Mouse (Mus musculus) heart, adult 18-20 months (tissue): Measurements from ENCODE around the gene Stat1. TPM values are rescaled to one million over a fixed set of nuclear protein-coding genes. Genes with fewer than 3 reads are reported as not detected.

ENCODE experiments used
- DNase-seq, 2 experiments: peaks; one replicate each; pipeline ENCODE4 v3.0.0; 2021 to 2022; ENCODE audit warnings: mixed read lengths in 1 of 2
- total RNA-seq, 2 experiments: library from RNA; stranded (reverse); gene quantifications; 2 replicates each; pipeline ENCODE4 v1.2.3; 2021

Gene Stat1
- total RNA-seq, 2 experiments from 2014 or later: 31.9 to 39.9 TPM

GRCm38 (mm10) chr1:52163707-52164457, 44.6 kb downstream of the Stat1 start:
- no peak for DNase-seq

GRCm38 (mm10) chr1:52166652-52167220, 47.5 kb downstream of the Stat1 start:
- peak in 1 of 2 experiments; percentile 60 for DNase-seq

- peak in 1 of 2 experiments; percentile 56 for DNase-seq
Measured at GRCm38 (mm10) chr1:52170057-52170456, 50.8 kb downstream of the Stat1 start.

GRCm38 (mm10) chr1:52170747-52171146, 51.5 kb downstream of the Stat1 start:
- no peak for DNase-seq

GRCm38 (mm10) chr1:52171271-52171670, 52.0 kb downstream of the Stat1 start:
- DNase-seq: no peak

GRCm38 (mm10) chr1:52175321-52175720, 56.1 kb downstream of the Stat1 start:
- DNase-seq: peak in 1 of 2 experiments; percentile 28

- DNase-seq: no peak
Measured at GRCm38 (mm10) chr1:52175983-52176382, 56.7 kb downstream of the Stat1 start.

- DNase-seq: no peak
Measured at GRCm38 (mm10) chr1:52176999-52177398, 57.8 kb downstream of the Stat1 start.

- no peak for DNase-seq
Measured at GRCm38 (mm10) chr1:52179939-52180568, 60.8 kb downstream of the Stat1 start.

GRCm38 (mm10) chr1:52181994-52182393, 62.8 kb downstream of the Stat1 start:
- DNase-seq: no peak

GRCm38 (mm10) chr1:52182992-52183391, 63.8 kb downstream of the Stat1 start:
- no peak for DNase-seq

Other genes starting within 250 kb of the Stat1 start
- gene Myo1b, start 203.4 kb upstream of the Stat1 start, total RNA-seq: 10 to 100 TPM; 24.8 to 30.0 TPM
- gene Stat4, start 132.3 kb upstream of the Stat1 start, total RNA-seq: 1 to 10 TPM in 1 of 2 experiments, under 1 TPM in 1; 0.47 to 1.1 TPM
- gene Gls, start 113.8 kb downstream of the Stat1 start, total RNA-seq: 10 to 100 TPM; 86.2 to 98.2 TPM